Mouse (Mus musculus) retina, adult 2 months (tissue): ENCODE results near the gene Cd63.

ENCODE experiments used
- DNase-seq: peaks from one replicate; pipeline ENCODE4 v3.0.0-alpha.2; 2012; ENCODE audit warnings: low read depth, low spot score

Gene Cd63

GRCm38 (mm10) chr10:128928356-128928755 is 27.6 kb downstream of the Cd63 start:
- DNase-seq = no peak

DNA sequence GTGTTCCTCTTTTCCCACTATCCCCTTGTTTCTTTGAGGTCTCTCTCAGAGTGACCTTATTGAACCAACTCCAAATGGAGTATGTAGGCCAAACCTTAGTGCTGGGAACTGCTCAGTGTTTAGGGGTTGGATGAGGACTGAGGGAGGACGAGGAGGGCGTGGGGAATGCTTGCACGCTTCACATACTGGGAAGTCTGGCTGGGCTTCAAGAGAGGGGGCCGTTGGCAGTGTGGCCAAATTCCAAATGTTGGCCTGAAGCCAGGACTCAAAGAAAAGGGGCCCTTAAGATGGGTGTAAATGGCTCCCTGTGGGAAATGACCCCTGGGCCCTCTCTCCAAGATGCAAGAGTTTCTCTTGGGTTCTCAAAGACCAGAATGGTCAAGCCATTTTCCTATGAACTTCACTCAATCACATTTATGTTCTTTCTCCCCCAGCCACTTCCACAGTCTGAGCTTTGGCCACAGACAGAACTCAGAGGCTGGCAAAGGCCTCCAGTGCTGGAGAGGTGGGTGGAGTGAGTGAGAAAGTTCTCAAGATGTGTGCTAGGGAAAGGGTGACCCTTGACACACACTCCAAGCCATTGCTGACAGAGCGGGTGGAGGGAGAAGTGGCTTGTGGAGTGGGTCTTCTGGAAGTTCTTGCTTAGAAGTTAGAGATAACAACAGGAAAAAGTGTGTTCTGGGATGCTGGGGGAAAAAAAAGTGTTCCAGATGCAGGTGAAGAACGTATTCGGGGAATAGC is 29.0 kb downstream of the Cd63 start:
- no peak for DNase-seq

GRCm38 (mm10) chr10:128931441-128931840 is 30.7 kb downstream of the Cd63 start:
- DNase-seq = no peak

DNA sequence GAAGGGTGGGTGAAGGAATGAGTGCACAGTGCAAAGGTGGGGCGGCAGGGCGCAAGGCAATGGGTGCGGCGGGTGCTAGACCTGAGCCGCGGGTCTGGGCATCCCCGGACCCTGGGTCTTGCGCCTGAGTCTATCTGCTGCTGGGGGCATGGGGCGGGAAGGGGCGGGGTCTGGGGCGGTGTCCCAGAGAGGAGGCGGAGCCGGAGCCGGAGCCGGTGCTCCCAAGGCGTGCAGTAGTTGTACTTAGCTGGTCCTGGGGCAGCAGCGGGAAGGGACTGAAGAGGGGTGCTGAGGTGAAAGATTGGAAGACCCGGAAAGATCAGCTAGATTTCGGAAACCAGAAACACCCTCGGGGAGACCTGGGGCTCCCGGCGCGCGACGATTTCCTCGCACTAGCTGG is 32.8 kb downstream of the Cd63 start, which contains the start of gene Itga7:
Itga7 (plus strand) TSS at position 245 of the 400 bp plus-strand sequence.
- no peak for DNase-seq

DNA sequence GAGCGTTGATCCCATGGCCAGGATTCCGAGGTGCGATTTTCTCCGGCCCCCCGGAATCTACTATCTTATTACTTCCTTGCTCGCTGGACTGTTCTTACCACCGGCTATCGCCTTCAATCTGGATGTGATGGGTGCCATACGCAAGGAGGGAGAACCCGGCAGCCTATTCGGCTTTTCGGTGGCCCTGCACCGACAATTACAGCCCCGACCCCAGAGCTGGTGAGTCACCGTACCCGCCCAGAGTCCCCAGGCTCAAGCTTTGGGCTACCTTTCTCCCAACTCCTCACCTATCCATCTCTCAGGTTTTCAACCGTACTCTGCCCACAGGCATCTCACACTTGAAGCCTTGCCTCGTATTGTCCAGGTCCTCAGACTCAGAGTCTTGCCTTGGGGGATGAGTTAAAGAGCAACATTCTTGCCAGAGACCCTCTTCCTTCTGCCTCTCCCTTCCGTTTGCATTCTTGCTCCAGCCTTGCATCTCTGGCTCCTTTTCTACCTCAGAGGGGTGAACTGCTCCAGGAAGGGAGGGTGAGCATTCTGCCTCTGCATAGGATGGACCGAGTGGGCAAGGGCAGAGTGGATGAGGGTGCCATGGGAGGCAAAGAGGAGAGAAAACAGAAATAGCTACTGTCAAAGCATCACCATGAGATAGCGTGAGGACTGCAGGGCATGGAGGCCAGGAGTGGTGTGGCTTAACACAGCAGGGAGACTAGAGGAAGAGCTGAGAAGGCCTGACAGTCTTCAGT is 33.4 kb downstream of the Cd63 start:
- no peak for DNase-seq

GRCm38 (mm10) chr10:128934997-128935787 is 34.4 kb downstream of the Cd63 start:
- DNase-seq = no peak

DNA sequence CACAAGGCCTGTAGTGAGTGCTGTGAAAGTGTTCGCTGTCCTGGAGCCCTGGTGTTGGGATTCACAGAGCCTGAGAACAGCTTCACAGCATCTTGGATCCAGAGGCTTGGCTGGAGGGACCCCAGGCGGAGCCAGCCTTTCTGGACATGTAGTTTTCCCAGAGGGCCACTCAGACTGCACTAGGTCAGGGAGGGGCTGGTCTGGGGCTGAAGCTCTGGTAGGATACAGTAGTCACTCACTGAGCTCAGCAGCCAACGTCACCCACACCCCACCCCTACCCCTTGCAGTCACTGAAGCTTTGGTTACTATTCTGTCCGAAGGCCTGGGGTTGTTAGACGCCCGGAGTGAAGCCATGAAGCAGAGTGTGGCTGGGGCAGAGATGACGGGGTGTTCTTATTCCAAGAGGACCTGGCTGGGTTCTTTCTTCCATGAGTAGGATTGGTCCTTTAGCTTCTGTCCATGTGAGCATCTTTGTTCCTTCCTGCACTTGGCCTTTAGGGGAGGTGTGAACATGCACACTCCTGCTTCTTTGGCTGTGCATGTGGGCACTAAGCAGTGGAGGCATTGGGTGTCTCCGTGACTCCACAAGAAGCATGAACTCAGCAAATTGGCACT is 35.1 kb downstream of the Cd63 start:
- DNase-seq = no peak

DNA sequence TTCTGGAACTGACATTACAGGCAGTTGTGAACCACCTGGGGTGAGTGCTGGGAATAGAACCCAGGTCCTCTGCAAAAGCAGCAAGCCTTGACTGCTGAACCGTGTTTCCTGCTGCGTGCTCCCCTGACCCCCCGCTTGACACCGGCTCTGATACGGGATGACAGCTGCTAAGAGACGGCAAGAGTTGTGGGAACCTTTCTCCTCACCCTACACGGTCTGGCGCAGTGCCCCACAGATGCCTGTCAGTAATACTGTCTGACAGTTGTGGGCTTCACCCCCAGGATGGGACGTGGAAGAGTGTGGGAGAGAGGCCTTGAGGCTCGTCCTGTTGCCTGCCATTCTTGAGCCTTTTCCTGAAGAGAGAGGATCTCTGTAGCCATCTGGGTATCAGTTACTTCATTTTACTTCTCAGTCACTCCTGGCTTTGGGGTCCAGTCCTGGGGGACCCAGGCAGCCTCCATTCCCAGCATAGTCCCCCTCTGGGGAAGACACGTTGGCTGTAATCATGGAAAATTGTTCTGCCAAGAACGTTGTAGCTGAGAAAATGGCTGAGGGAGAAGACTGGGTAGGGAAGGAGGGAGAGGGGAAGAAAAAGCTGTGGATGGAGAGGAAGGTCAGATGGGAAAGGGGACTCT is 37.1 kb downstream of the Cd63 start:
- no peak for DNase-seq

- DNase-seq = no peak
These were observed 37.7 kb downstream of the Cd63 start for GRCm38 (mm10) chr10:128938457-128938856.

GRCm38 (mm10) chr10:128938974-128939373 is 38.2 kb downstream of the Cd63 start:
- DNase-seq = no peak

- DNase-seq = no peak
These were observed 39.8 kb downstream of the Cd63 start for GRCm38 (mm10) chr10:128940475-128941061.

- no peak for DNase-seq
These were observed 44.9 kb downstream of the Cd63 start for GRCm38 (mm10) chr10:128945675-128946074.

DNA sequence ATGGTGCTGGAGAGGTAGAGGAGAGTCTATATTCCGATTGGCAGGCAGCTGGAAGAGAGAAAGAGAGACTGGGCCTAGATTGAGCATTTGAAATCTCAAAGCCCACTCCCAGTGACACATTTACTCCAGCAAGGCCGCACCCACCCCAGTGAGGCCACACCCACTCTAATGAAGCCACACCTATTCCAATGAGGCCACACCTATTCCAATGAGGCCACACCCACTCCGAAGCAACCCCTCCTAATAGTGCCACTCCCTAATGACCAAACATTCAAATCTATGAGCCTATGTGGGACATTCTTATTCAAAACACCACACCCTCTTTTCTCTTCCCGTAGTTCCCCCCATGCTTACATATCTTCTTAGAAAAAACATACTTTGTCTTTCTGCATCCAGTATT is 46.7 kb downstream of the Cd63 start:
- DNase-seq = no peak

GRCm38 (mm10) chr10:128950208-128950887 is 49.6 kb downstream of the Cd63 start:
- no peak for DNase-seq

GRCm38 (mm10) chr10:128958340-128958739 is 57.6 kb downstream of the Cd63 start:
- DNase-seq = no peak

- no peak for DNase-seq
These were observed 59.4 kb downstream of the Cd63 start for GRCm38 (mm10) chr10:128960142-128960541.

- no peak for DNase-seq
These were observed 60.1 kb downstream of the Cd63 start, which contains the start of gene Mettl7b for GRCm38 (mm10) chr10:128960590-128961584. TSS of gene Mettl7b (minus strand) at chr10:128960988.
